Mouse (Mus musculus) forebrain, embryonic 10.5 days (tissue): ENCODE results near the gene Rnf130. TPM values are rescaled to one million over a fixed set of nuclear protein-coding genes. Genes with fewer than 3 reads are reported as not detected.

Experiments used
- DNase-seq: peaks from one replicate; pipeline ENCODE4 v3.0.0-alpha.2; 2017; ENCODE audit warnings: low spot score; ENCODE audit errors: extremely low spot score
- H3K27ac ChIP-seq: fragments of 300-500 bp; sonication (generic); 2 replicates; pipeline ENCODE4 v1.5.1; 2016; ENCODE audit warnings: mild to moderate bottlenecking
- H3K27me3 ChIP-seq: fragments of 300-500 bp; sonication (generic); 2 replicates; pipeline ENCODE4 v1.6.1; 2016; ENCODE audit warnings: mild to moderate bottlenecking; ENCODE audit not compliant: poor library complexity, severe bottlenecking
- H3K36me3 ChIP-seq: fragments of 300-500 bp; sonication (generic); replicated peaks from 2 replicates; pipeline ENCODE4 v1.6.1; 2016; ENCODE audit warnings: mild to moderate bottlenecking, moderate library complexity
- H3K4me1 ChIP-seq: fragments of 300-500 bp; sonication (generic); 2 replicates; pipeline ENCODE4 v1.6.1; 2016
- H3K4me3 ChIP-seq: fragments of 300-500 bp; sonication (generic); 2 replicates; pipeline ENCODE4 v1.5.1; 2016; ENCODE audit warnings: mild to moderate bottlenecking, moderate library complexity
- H3K9me3 ChIP-seq: fragments of 300-500 bp; sonication (generic); 2 replicates; pipeline ENCODE4 v1.6.1; 2016; ENCODE audit warnings: mild to moderate bottlenecking, moderate library complexity
- WGBS: fragments of 180-500 bp; shearing (Covaris S2); methylation state at CpG from one replicate; pipeline ENCODE4 v1.1.7; 2016; 5-methylcytosine and 5-hydroxymethylcytosine counted together
- polyA plus RNA-seq: library from polyadenylated mRNA; unstranded; fragments of >200 nt; fragmentation: Nextera tagmentation; extraction: Ambion mirVana; gene quantifications from 2 replicates; pipeline ENCODE4 v1.2.1, GENCODE M21; 2016

Rnf130 gene
- polyA plus RNA-seq, 1 experiment from 2014 or later: 55.9 TPM

GRCm38 (mm10) chr11:50132265-50132664, 107.1 kb downstream of the Rnf130 start:
- Histone ChIP-seq H3K36me3 (peaks cover 18% of the 10 kb centered on the region), H3K27me3 (no peaks in the 10 kb centered on the region), H3K9me3 (no peaks in the 10 kb centered on the region), H3K4me3 (peak overlapping the region; percentile 96), H3K27ac (peak overlapping the region; percentile 98; the same call in 1 of the 2 replicates), H3K4me1 (peaks cover 29% of the 10 kb centered on the region)
- DNase-seq: no peak
- WGBS: 93% methylated on average over 6 of the region's 6 CpGs

- WGBS: 88% methylated on average over 10 of the region's 10 CpGs
- Histone ChIP-seq H3K27ac (no peak overlapping the region), H3K4me3 (no peak overlapping the region), H3K4me1 (peaks cover 23% of the 10 kb centered on the region), H3K9me3 (no peaks in the 10 kb centered on the region), H3K36me3 (peaks cover 38% of the 10 kb centered on the region), H3K27me3 (no peaks in the 10 kb centered on the region)
- no peak for DNase-seq
Observed at GRCm38 (mm10) chr11:50134136-50134859, 109.2 kb downstream of the Rnf130 start.

GRCm38 (mm10) chr11:50138206-50138822, 113.2 kb downstream of the Rnf130 start:
- Histone ChIP-seq H3K4me1 (no peaks in the 10 kb centered on the region), H3K9me3 (no peaks in the 10 kb centered on the region), H3K27ac (no peak overlapping the region), H3K27me3 (no peaks in the 10 kb centered on the region), H3K4me3 (no peak overlapping the region), H3K36me3 (peaks cover 78% of the 10 kb centered on the region)
- 77% methylated on average over 10 of the region's 10 CpGs for WGBS
- no peak for DNase-seq

- peaks cover 88% of the 10 kb centered on the region for H3K36me3 ChIP-seq
- 85% methylated on average over 7 of the region's 7 CpGs for WGBS
Observed at GRCm38 (mm10) chr11:50139571-50139970, 114.4 kb downstream of the Rnf130 start.

GRCm38 (mm10) chr11:50145529-50145928, 120.4 kb downstream of the Rnf130 start:
- H3K4me3 ChIP-seq: no peak overlapping the region
- 88% methylated on average over 3 of the region's 3 CpGs for WGBS
- H3K36me3 ChIP-seq: peaks cover 96% of the 10 kb centered on the region
- DNase-seq: no peak
- H3K27me3 ChIP-seq: no peaks in the 10 kb centered on the region
- H3K4me1 ChIP-seq: no peaks in the 10 kb centered on the region
- no peak overlapping the region for H3K27ac ChIP-seq
- H3K9me3 ChIP-seq: no peaks in the 10 kb centered on the region

More at GRCm38 (mm10) chr11:50139571-50139970, 114.4 kb downstream of the Rnf130 start:
- Histone ChIP-seq H3K4me3 (no peak overlapping the region), H3K9me3 (no peaks in the 10 kb centered on the region), H3K27me3 (no peaks in the 10 kb centered on the region), H3K4me1 (no peaks in the 10 kb centered on the region), H3K27ac (no peak overlapping the region)
- no peak for DNase-seq

GRCm38 (mm10) chr11:50146121-50146520, 121.0 kb downstream of the Rnf130 start:
- Histone ChIP-seq H3K27ac (no peak overlapping the region), H3K4me1 (no peaks in the 10 kb centered on the region), H3K4me3 (no peak overlapping the region), H3K27me3 (no peaks in the 10 kb centered on the region), H3K9me3 (no peaks in the 10 kb centered on the region), H3K36me3 (peaks cover 96% of the 10 kb centered on the region)
- no peak for DNase-seq
- WGBS: 96% methylated on average over 13 of the region's 13 CpGs

GRCm38 (mm10) chr11:50147267-50147957, 122.3 kb downstream of the Rnf130 start:
- Histone ChIP-seq H3K36me3 (peaks cover 96% of the 10 kb centered on the region), H3K9me3 (no peaks in the 10 kb centered on the region), H3K4me3 (no peak overlapping the region), H3K27me3 (no peaks in the 10 kb centered on the region), H3K27ac (no peak overlapping the region), H3K4me1 (no peaks in the 10 kb centered on the region)
- no peak for DNase-seq
- 89% methylated on average over 9 of the region's 9 CpGs for WGBS

GRCm38 (mm10) chr11:50147958-50148476, 122.9 kb downstream of the Rnf130 start:
- H3K27me3 ChIP-seq: no peaks in the 10 kb centered on the region
- H3K9me3 ChIP-seq: no peaks in the 10 kb centered on the region
- no peak for DNase-seq
- WGBS: 96% methylated on average over 11 of the region's 11 CpGs
- H3K4me1 ChIP-seq: no peaks in the 10 kb centered on the region
- peaks cover 96% of the 10 kb centered on the region for H3K36me3 ChIP-seq
- H3K4me3 ChIP-seq: no peak overlapping the region
- H3K27ac ChIP-seq: no peak overlapping the region

- no peak for DNase-seq
- Histone ChIP-seq H3K4me1 (peaks cover 4% of the 10 kb centered on the region; the same call in 1 of the 2 replicates), H3K27me3 (no peaks in the 10 kb centered on the region), H3K36me3 (peaks cover 96% of the 10 kb centered on the region), H3K4me3 (no peak overlapping the region), H3K27ac (no peak overlapping the region), H3K9me3 (no peaks in the 10 kb centered on the region)
- 90% methylated on average over 7 of the region's 7 CpGs for WGBS
Observed at GRCm38 (mm10) chr11:50149200-50149599, 124.1 kb downstream of the Rnf130 start.

- no peak for DNase-seq
- Histone ChIP-seq H3K36me3 (peaks cover 98% of the 10 kb centered on the region), H3K9me3 (no peaks in the 10 kb centered on the region), H3K27ac (no peak overlapping the region), H3K4me1 (peaks cover 4% of the 10 kb centered on the region; the same call in 1 of the 2 replicates), H3K27me3 (no peaks in the 10 kb centered on the region), H3K4me3 (no peak overlapping the region)
- WGBS: 84% methylated on average over 9 of the region's 9 CpGs
Observed at GRCm38 (mm10) chr11:50149603-50150150, 124.5 kb downstream of the Rnf130 start.

GRCm38 (mm10) chr11:50151374-50151773, 126.2 kb downstream of the Rnf130 start:
- H3K27ac ChIP-seq: no peak overlapping the region
- DNase-seq: no peak
- no peaks in the 10 kb centered on the region for H3K9me3 ChIP-seq
- H3K4me1 ChIP-seq: peaks cover 4% of the 10 kb centered on the region; the same call in 1 of the 2 replicates
- WGBS: 92% methylated on average over 3 of the region's 3 CpGs
- no peak overlapping the region for H3K4me3 ChIP-seq
- H3K36me3 ChIP-seq: peaks cover 98% of the 10 kb centered on the region
- H3K27me3 ChIP-seq: no peaks in the 10 kb centered on the region

- no peak for DNase-seq
- no peaks in the 10 kb centered on the region for H3K27me3 ChIP-seq
- 71% methylated on average over 9 of the region's 9 CpGs for WGBS
- H3K27ac ChIP-seq: no peak overlapping the region
- peaks cover 99% of the 10 kb centered on the region for H3K36me3 ChIP-seq
- peaks cover 4% of the 10 kb centered on the region; the same call in 1 of the 2 replicates for H3K4me1 ChIP-seq
- H3K4me3 ChIP-seq: no peak overlapping the region
- no peaks in the 10 kb centered on the region for H3K9me3 ChIP-seq
Observed at GRCm38 (mm10) chr11:50154166-50154565, 129.0 kb downstream of the Rnf130 start.
